Mouse (Mus musculus): ENCODE data around the gene Gadd45gip1.
"Not testable (repeated sequence)": the region's sequence is repeated elsewhere in the genome, so short reads cannot be mapped to it uniquely, and the experiment has no call there.

Gadd45gip1 gene

GRCm38 (mm10) chr8:84797256-84797797 lies 34.0 kb upstream of the Gadd45gip1 start:
- no peak for DNase-seq (ENCODE audit: low spot score in 2 of 2)

DNA sequence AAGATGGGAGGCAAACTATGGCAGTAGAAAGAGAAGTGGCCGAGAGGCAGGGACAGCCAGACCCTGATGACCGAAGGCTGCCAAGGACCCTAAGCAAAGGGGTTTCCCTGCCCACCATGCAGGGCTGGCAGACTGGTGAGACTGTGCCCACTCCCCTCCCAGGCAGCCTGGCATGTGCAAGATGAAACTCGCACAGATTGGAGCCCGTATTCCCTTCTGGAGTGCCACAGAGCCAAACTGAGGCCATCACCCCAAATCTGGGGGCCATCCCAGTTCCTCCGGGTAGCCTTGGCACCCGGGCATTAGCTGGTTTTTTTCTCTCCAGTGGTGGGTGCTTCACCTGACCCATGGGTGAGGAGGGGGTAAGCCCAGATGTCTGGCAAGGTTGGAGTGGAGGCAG lies 33.4 kb upstream of the Gadd45gip1 start:
- DNase-seq (ENCODE audit: low spot score in 2 of 2) = no peak

- no peak for DNase-seq (ENCODE audit: low spot score in 2 of 2)
Observed at GRCm38 (mm10) chr8:84798446-84799135, 32.7 kb upstream of the Gadd45gip1 start.

DNA sequence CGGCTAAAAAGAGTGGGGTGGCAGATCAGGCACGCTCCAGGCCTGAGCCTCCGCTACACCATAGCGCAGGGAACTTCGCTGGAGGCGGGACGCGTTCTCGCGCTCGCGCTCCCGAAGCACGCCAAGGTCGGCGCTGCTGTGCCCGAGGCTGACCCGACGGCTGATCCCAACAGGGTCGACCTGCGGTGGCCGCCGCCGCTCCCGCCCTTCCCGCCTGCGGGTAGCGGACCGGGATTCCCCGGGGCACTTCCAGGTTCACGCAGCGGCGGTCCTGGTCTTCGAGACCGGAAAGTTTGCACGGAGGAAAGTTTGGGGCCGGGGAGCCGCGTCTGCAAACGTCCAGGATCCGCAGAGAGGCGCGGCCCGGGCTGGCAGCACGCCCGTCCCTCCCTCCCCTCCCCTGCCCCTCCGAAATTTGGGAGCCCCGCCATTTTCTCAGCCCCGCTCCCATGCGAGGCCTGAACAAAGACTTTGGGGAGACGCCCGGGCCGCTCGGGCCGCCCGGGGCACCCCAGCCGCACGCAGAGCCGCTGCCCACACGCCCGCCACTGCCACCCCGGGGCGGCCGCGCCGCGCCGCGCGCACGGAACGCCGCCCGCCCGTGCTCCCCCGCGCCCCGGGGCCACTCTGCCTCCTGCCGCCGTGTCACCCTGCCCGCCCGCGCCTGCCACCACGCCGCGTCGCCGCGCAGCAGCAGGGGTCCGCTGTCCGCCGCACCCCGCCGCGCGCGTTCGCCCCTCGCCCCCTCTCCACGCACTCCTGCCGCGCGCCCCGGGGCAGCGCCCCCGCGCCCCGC lies 32.0 kb upstream of the Gadd45gip1 start:
- DNase-seq (ENCODE audit: low spot score in 2 of 2) = peak in 1 of 2 experiments; percentile 50

GRCm38 (mm10) chr8:84799999-84800831 lies 31.1 kb upstream of the Gadd45gip1 start, which contains the start of gene Nfix:
Gene Nfix, minus strand, starts transcription at chr8:84800344.
- DNase-seq (ENCODE audit: low spot score in 2 of 2) = peak in 1 of 2 experiments; percentile 67

GRCm38 (mm10) chr8:84806031-84806430 lies 25.3 kb upstream of the Gadd45gip1 start:
- no peak for DNase-seq (ENCODE audit: low spot score in 2 of 2)

- DNase-seq (ENCODE audit: low spot score in 2 of 2) = no peak
Observed at GRCm38 (mm10) chr8:84809109-84809940, 22.0 kb upstream of the Gadd45gip1 start.

DNA sequence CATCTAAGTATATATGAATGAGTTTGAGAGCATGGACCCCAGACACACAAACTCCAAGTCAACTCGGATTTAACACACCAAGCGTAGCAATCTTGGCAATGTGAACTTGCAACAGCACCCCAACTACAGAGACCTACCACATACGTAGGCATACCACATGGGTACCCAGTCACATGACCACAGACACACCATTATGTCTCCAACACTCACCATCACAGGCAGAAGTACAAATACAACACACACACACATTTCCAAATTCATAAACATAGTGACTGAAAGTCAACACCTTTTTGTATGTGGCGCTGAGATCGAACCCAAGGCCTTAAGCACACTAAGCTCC lies 21.4 kb upstream of the Gadd45gip1 start:
- no peak for DNase-seq (ENCODE audit: low spot score in 2 of 2)

DNA sequence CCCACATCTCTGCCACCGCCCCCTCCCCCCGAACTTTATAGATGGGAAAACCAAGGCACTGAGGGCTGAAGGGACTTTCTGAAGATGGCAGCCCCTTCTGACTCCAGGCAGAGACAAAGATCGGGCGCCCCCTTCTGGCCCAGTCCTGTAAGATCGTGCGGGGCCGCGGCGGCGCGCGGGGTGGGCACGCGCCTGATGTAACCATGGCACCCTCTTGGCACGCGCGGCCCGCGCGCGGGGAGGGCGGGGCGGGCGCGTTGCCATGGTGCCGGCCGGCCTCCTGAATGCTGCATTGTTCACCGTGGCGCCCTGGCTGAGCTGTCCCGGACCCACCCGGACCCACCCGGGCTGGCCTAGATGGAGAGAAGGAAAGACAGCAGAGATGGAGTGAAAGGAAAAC lies 20.4 kb upstream of the Gadd45gip1 start:
- peak; percentile 87 to 91 for DNase-seq (ENCODE audit: low spot score in 2 of 2)

DNA sequence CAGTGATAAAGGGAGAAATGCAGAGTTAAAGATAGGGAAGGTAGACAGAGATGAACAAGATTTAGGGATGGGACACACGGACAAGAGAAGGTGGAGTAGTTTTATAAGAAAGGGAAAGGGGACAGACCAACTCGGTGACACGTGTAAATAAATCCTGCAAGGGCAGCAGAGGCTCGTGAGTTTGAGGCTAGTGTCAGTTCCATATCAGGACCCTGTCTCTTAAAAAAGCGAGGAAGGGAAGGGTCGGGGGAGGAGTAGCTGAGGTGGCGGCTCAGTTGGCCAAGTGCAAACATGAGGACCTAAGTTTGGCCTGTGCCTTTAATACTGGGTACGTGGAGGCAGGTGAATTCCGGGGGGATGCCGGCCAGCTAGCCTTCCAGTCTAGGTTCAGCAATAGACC lies 20.0 kb upstream of the Gadd45gip1 start:
- DNase-seq (ENCODE audit: low spot score in 2 of 2) = no peak

- DNase-seq (ENCODE audit: low spot score in 2 of 2) = peak; percentile 75 to 80
Observed at GRCm38 (mm10) chr8:84813059-84813458, 18.3 kb upstream of the Gadd45gip1 start.

- DNase-seq (ENCODE audit: low spot score in 2 of 2) = no peak
Observed at GRCm38 (mm10) chr8:84813830-84814229, 17.5 kb upstream of the Gadd45gip1 start.

DNA sequence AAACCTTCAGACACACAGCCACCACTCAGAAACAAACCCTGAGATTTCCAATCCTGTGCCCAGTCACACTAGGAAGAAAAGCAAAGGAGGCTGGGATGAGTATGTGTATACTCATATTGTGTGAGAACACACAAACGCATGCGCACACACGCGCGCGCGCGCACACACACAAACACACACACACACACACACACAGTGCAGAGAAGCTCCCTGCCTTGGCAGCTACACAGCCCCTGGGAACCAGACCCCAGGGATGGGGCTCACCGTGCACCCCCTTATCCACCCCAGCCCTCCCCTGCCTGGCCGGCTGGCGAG lies 17.1 kb upstream of the Gadd45gip1 start:
- no peak for DNase-seq (ENCODE audit: low spot score in 2 of 2)

DNA sequence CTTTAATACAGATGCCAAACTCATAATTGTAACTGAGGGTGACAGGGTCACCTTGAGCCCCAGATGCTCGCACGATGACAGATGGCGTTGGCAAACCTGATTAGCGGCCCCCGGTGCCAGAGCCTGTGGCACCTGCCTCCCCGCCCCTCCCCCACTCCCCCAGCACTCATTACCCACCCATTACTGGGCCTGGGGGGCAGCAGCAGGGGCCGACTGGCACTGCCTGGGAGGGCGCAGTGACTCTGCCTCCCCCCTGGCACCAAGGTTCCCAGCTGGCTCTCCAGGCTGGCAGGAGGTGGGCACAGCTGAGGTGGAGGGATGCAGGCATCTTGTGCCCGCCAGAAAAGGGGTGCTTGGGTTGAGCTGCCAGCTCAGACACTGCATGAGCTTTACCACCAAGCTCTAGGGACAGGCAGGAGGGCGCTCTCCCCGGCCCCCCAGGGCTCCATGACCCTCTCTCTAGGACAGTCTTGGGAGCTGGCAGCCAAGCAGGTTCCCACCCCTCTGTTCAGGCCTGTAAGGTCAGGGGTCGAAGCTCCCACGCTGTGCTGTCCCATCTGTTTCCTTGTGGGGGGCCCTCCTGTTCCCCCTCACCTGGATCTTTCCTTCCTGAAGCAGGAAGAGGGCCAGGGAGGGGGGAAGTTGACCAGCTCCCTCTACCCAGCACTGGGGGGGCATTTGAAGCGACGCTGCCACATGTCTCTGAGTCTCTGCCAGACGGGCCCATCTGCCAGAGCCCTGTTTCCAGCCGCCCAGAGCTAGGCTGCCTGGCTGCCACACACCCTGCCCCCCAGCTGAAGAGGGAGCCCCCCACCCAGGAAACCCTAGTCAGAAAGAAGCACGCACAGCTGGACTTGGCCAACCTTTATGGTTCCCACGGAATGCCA lies 16.5 kb upstream of the Gadd45gip1 start:
- no peak for DNase-seq (ENCODE audit: low spot score in 2 of 2)

DNA sequence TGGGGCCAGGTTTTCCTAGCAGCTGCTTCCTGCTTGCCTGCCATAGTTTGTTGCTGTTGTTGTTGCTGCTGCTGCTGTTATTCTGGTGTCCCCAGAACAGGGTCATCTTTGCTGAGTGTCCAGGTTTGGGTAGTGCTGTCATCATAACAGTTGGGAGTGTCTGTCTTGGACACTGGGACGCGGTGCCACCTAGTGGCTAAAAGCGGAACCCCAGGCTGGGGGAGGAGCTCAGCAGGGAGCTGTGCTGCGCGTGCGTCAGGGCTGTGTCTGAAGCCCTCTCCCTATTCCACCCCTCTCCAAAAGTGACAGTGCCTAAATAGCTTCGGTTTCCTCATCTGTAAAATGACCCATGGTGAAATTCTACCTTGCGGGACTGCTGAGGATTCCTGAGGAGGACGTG lies 15.8 kb upstream of the Gadd45gip1 start:
- DNase-seq (ENCODE audit: low spot score in 2 of 2) = peak; percentile 93

DNA sequence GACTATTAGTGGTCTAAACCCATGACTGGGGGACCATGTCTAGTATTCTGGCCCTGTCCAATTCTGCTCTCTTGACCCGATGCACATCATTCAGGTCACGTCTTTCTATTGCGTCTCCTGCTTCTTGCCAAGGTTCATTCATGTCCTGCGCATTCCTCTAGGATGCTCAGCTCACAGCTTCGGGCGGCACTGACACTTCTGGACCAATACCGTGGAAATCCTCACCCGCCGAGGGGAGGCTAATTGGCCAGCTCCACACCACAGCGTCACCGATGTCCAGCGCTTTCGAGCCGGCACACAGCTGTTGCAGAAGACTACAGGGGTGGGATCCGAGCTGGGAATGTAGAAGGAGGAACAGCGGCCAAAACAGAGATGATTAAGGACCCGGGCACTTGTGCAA lies 15.2 kb upstream of the Gadd45gip1 start:
- DNase-seq (ENCODE audit: low spot score in 2 of 2) = no peak

DNA sequence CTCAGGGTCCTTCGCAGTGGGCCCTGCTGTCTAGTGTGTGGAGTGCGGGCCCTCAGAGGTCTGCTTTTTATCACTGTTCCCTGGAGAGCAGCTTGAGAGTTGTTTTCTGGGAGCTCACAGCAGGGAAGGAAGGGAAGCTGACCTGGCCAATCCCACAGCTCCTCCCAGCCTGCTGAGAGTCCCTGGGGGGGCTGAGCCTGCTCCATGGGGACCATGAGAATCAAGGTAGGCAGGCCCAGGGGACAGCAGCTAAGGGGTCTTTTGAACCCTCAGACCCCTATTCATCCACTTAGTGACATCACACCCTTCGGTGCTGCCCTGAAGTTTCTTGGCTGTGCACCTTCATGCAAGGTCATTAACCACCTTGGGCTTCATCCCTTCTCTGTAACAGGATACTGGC lies 8.6 kb upstream of the Gadd45gip1 start, which contains the start of gene Dand5:
Gene Dand5, minus strand, starts transcription at position 101 of the 400 bp plus-strand sequence.
- DNase-seq (ENCODE audit: low spot score in 2 of 2) = no peak

GRCm38 (mm10) chr8:84823653-84824052 lies 7.7 kb upstream of the Gadd45gip1 start:
- peak; percentile 38 to 53 for DNase-seq (ENCODE audit: low spot score in 2 of 2)

GRCm38 (mm10) chr8:84825636-84826035 lies 5.7 kb upstream of the Gadd45gip1 start:
- no peak for DNase-seq (ENCODE audit: low spot score in 2 of 2)

- DNase-seq (ENCODE audit: low spot score in 2 of 2) = not testable (repeated sequence)
Observed at GRCm38 (mm10) chr8:84826518-84826917, 4.8 kb upstream of the Gadd45gip1 start.
